In genomic region chr9:62162889-62163291, GRCm38 (mm10) we compare ENCODE assay signal across 14 mouse cellular contexts. TPM values are rescaled to one million over a fixed set of nuclear protein-coding genes. Genes with fewer than 3 reads are reported as not detected.
DNase-seq lines count a peak whose midpoint lies in the region; ATAC-seq lines count a peak whose summit lies in the region.
"Had no signal": no experiment of that assay in that cellular context is flagged by ENCODE, and none has a peak within 500 bp of the region (broad histone marks: within the 10 kb centered on the region; RNA-seq: fewer than 3 reads in every experiment).

No protein-coding gene starts in this region.

- peaks cover 5% of the 10 kb centered on the region; the same call in 1 of the 2 replicates for H3K4me1 ChIP-seq in hindbrain, embryonic 11.5 days (replicated peaks; ENCODE audit: control insufficient read depth, insufficient read depth, low read length)
- peaks cover 27% of the 10 kb centered on the region for H3K4me1 ChIP-seq in hindbrain, embryonic 12.5 days
- no peaks in the 10 kb centered on the region for H3K4me1 ChIP-seq in embryonic facial prominence, embryonic 11.5 days (ENCODE audit: control insufficient read depth, insufficient read depth, low read length)
- peaks cover 25% of the 10 kb centered on the region for H3K4me1 ChIP-seq in limb, embryonic 13.5 days
- H3K4me1 ChIP-seq in heart, embryonic 12.5 days (replicated peaks): no peaks in the 10 kb centered on the region

- H3K36me3 ChIP-seq in hindbrain, embryonic 11.5 days (ENCODE audit: control insufficient read depth, insufficient read depth, low read length): no peaks in the 10 kb centered on the region
- no peaks in the 10 kb centered on the region for H3K36me3 ChIP-seq in hindbrain, embryonic 12.5 days
- H3K36me3 ChIP-seq in embryonic facial prominence, embryonic 11.5 days (replicated peaks; ENCODE audit: control insufficient read depth, insufficient read depth, low read depth, low read length): no peaks in the 10 kb centered on the region
- no peaks in the 10 kb centered on the region for H3K36me3 ChIP-seq in limb, embryonic 13.5 days
- H3K36me3 ChIP-seq in heart, embryonic 12.5 days: no peaks in the 10 kb centered on the region
- H3K36me3 ChIP-seq: neural tube, embryonic 12.5 days had no signal

- no peak overlapping the region for H3K9ac ChIP-seq in hindbrain, embryonic 11.5 days (ENCODE audit: low read depth, low read length)
- no peak overlapping the region for H3K9ac ChIP-seq in hindbrain, embryonic 12.5 days
- H3K9ac ChIP-seq in embryonic facial prominence, embryonic 11.5 days (replicated peaks; ENCODE audit: low read length): no peak overlapping the region
- no peak overlapping the region for H3K9ac ChIP-seq in limb, embryonic 13.5 days
- H3K9ac ChIP-seq in heart, embryonic 12.5 days: no peak overlapping the region
- H3K9ac ChIP-seq: lung, embryonic 14.5 days; neural tube, embryonic 12.5 days had no signal

- 35% methylated on average over 4 of the region's 4 CpGs for WGBS in hindbrain, embryonic 11.5 days
- 38% methylated on average over 4 of the region's 4 CpGs for WGBS in hindbrain, embryonic 12.5 days
- WGBS in embryonic facial prominence, embryonic 11.5 days: 11% methylated on average over 4 of the region's 4 CpGs
- WGBS in limb, embryonic 13.5 days: 13% methylated on average over 4 of the region's 4 CpGs
- WGBS in heart, embryonic 12.5 days: 57% methylated on average over 4 of the region's 4 CpGs

- peak; percentile 30 for DNase-seq in hindbrain, embryonic 11.5 days (ENCODE audit: low spot score)
- peak; percentile 85 for DNase-seq in embryonic facial prominence, embryonic 11.5 days (ENCODE audit: low spot score)
- peak; percentile 67 for DNase-seq in retina, postnatal 1 day
- DNase-seq in spleen, adult 12 weeks (ENCODE audit: low spot score): no peak
- DNase-seq: adrenal gland, postnatal 10 days; cerebellum, postnatal 14 days; heart, adult 18-20 months; kidney, postnatal 36 days; lung, embryonic 14.5 days had no signal

- no peaks in the 10 kb centered on the region; the same call in 1 of the 2 replicates for H3K27me3 ChIP-seq in hindbrain, embryonic 11.5 days (ENCODE audit: control insufficient read depth, insufficient read depth, low read length)
- no peaks in the 10 kb centered on the region for H3K27me3 ChIP-seq in hindbrain, embryonic 12.5 days
- no peaks in the 10 kb centered on the region for H3K27me3 ChIP-seq in embryonic facial prominence, embryonic 11.5 days (ENCODE audit: control insufficient read depth, insufficient read depth, low read length)
- H3K27me3 ChIP-seq in limb, embryonic 13.5 days: 0 out of 2 replicates have a peak, but pooled peaks cover 4% of the 10 kb centered on the region
- no peaks in the 10 kb centered on the region for H3K27me3 ChIP-seq in heart, embryonic 12.5 days (replicated peaks)
- H3K27me3 ChIP-seq: neural tube, embryonic 12.5 days had no signal

- ATAC-seq in hindbrain, embryonic 11.5 days (ENCODE audit: low FRiP score): no peak
- ATAC-seq in hindbrain, embryonic 12.5 days (ENCODE audit: low FRiP score): no peak
- 0 out of 2 replicates have a peak, but pooled peaks have one; percentile 56 for ATAC-seq in embryonic facial prominence, embryonic 11.5 days (replicated peaks; ENCODE audit: insufficient number of reproducible peaks, low FRiP score, low TSS enrichment, low read depth)
- ATAC-seq in limb, embryonic 13.5 days (ENCODE audit: low FRiP score, low read depth): peak; percentile 8; the same call in 1 of the 2 replicates
- ATAC-seq in heart, embryonic 12.5 days (ENCODE audit: insufficient number of reproducible peaks, low FRiP score): no peak
- ATAC-seq: intestine, postnatal 0 days had no signal

- H3K4me3 ChIP-seq in hindbrain, embryonic 11.5 days (ENCODE audit: low read depth, low read length): no peak overlapping the region
- no peak overlapping the region for H3K4me3 ChIP-seq in hindbrain, embryonic 12.5 days
- H3K4me3 ChIP-seq in embryonic facial prominence, embryonic 11.5 days (ENCODE audit: low read depth, low read length): no peak overlapping the region
- H3K4me3 ChIP-seq in limb, embryonic 13.5 days: no peak overlapping the region
- H3K4me3 ChIP-seq in heart, embryonic 12.5 days: no peak overlapping the region
- H3K4me3 ChIP-seq: neural tube, embryonic 12.5 days had no signal

- no peaks in the 10 kb centered on the region for H3K9me3 ChIP-seq in hindbrain, embryonic 11.5 days (ENCODE audit: control insufficient read depth, low read length)
- H3K9me3 ChIP-seq in hindbrain, embryonic 12.5 days (replicated peaks): no peaks in the 10 kb centered on the region
- H3K9me3 ChIP-seq in embryonic facial prominence, embryonic 11.5 days (replicated peaks; ENCODE audit: control insufficient read depth, low read length): no peaks in the 10 kb centered on the region
- no peaks in the 10 kb centered on the region for H3K9me3 ChIP-seq in limb, embryonic 13.5 days
- H3K9me3 ChIP-seq in heart, embryonic 12.5 days (replicated peaks): no peaks in the 10 kb centered on the region
- H3K9me3 ChIP-seq: neural tube, embryonic 12.5 days had no signal

- H3K4me2 ChIP-seq in hindbrain, embryonic 11.5 days (replicated peaks; ENCODE audit: low read depth, low read length): no peak overlapping the region
- H3K4me2 ChIP-seq in hindbrain, embryonic 12.5 days (replicated peaks): no peak overlapping the region
- H3K4me2 ChIP-seq in embryonic facial prominence, embryonic 11.5 days (ENCODE audit: low read depth, low read length): no peak overlapping the region
- 0 out of 2 replicates have a peak overlapping the region, but pooled peaks have one; percentile 19 for H3K4me2 ChIP-seq in limb, embryonic 13.5 days (replicated peaks)
- no peak overlapping the region for H3K4me2 ChIP-seq in heart, embryonic 12.5 days
- H3K4me2 ChIP-seq: lung, embryonic 14.5 days; neural tube, embryonic 12.5 days had no signal

- no peak overlapping the region for H3K27ac ChIP-seq in hindbrain, embryonic 11.5 days (ENCODE audit: low read depth, low read length)
- H3K27ac ChIP-seq in hindbrain, embryonic 12.5 days: no peak overlapping the region
- peak overlapping the region; percentile 43; the same call in 1 of the 2 replicates for H3K27ac ChIP-seq in embryonic facial prominence, embryonic 11.5 days (replicated peaks; ENCODE audit: low read depth, low read length)
- peak overlapping the region; percentile 48; the same call in 1 of the 2 replicates for H3K27ac ChIP-seq in limb, embryonic 13.5 days
- H3K27ac ChIP-seq in heart, embryonic 12.5 days (ENCODE audit: poor library complexity, severe bottlenecking): no peak overlapping the region
- H3K27ac ChIP-seq: neural tube, embryonic 12.5 days had no signal

RNA-seq across cellular contexts. Expression of gene Glce, which starts 40.4 kb away (rescaled TPM):
- polyA plus RNA-seq in hindbrain, embryonic 11.5 days (2014; fragmentation: Nextera tagmentation; extraction: Ambion mirVana): 21.3 and 23.7 TPM in 2 replicates
- 26.9 and 27.2 TPM in 2 replicates for polyA plus RNA-seq in hindbrain, embryonic 12.5 days (2016; fragmentation: Nextera tagmentation; extraction: Ambion mirVana)
- 31.7 and 33.3 TPM in 2 replicates for polyA plus RNA-seq in embryonic facial prominence, embryonic 11.5 days (2014; fragmentation: Nextera tagmentation; extraction: Ambion mirVana)
- polyA plus RNA-seq in limb, embryonic 13.5 days (2015; fragmentation: Nextera tagmentation; extraction: Ambion mirVana): 27.6 and 32.4 TPM in 2 replicates
- 14.9 and 16.8 TPM in 2 replicates for polyA plus RNA-seq in heart, embryonic 12.5 days (2016; fragmentation: Nextera tagmentation; extraction: Ambion mirVana)

Comparison
In these comparisons a context has a peak if more than half of its experiments do, and no peak if none do; other contexts are left out.
1. ATAC-seq: peak in embryonic facial prominence, embryonic 11.5 days (single experiment) and limb, embryonic 13.5 days (single experiment); none in hindbrain, embryonic 11.5 days (single experiment), hindbrain, embryonic 12.5 days (single experiment) and heart, embryonic 12.5 days (single experiment).
2. H3K27ac ChIP-seq: peak in embryonic facial prominence, embryonic 11.5 days (single experiment) and limb, embryonic 13.5 days (single experiment); none in hindbrain, embryonic 11.5 days (single experiment), hindbrain, embryonic 12.5 days (single experiment) and heart, embryonic 12.5 days (single experiment).